In genomic region chr2:132970772-132971173, GRCm38 (mm10) we compare ENCODE assay signal across 8 mouse cellular contexts. TPM values are rescaled to one million over a fixed set of nuclear protein-coding genes. Genes with fewer than 3 reads are reported as not detected.
DNase-seq lines count a peak whose midpoint lies in the region; ATAC-seq and TF ChIP-seq lines count a peak whose summit lies in the region.

No protein-coding gene starts in this region.

- no peak overlapping the region for H3K9ac ChIP-seq in stomach, postnatal 0 days (ENCODE audit: low read length)

- peak; percentile 52; the same call in 1 of the 2 replicates for ATAC-seq in stomach, postnatal 0 days (ENCODE audit: low FRiP score, low TSS enrichment)

- H3K27ac ChIP-seq in stomach, postnatal 0 days (replicated peaks): no peak overlapping the region

- TF ChIP-seq CTCF in lung, adult 2 months (IDR thresholded peaks at IDR 0.05; ENCODE audit: insufficient read depth, low read length): peak; percentile 26; the same call in 1 of the 2 replicates
- TF ChIP-seq CTCF in stomach, postnatal 0 days (IDR thresholded peaks at IDR 0.05; ENCODE audit: low read depth): peak; percentile 79

- H3K4me2 ChIP-seq in stomach, postnatal 0 days (replicated peaks; ENCODE audit: low read depth): no peak overlapping the region

- H3K4me3 ChIP-seq in lung, adult 2 months (replicated peaks; ENCODE audit: extremely low read depth, low read depth, low read length): no peak overlapping the region
- H3K4me3 ChIP-seq in stomach, postnatal 0 days (ENCODE audit: low read depth, low read length): no peak overlapping the region

- no peaks in the 10 kb centered on the region for H3K27me3 ChIP-seq in stomach, postnatal 0 days (ENCODE audit: control insufficient read depth, insufficient read depth, low read length)

- no peaks in the 10 kb centered on the region for H3K9me3 ChIP-seq in stomach, postnatal 0 days (ENCODE audit: control insufficient read depth, low read length)

- H3K36me3 ChIP-seq in stomach, postnatal 0 days (ENCODE audit: control insufficient read depth, insufficient read depth, low read length): no peaks in the 10 kb centered on the region

- no peak for TF ChIP-seq EP300 in stomach, postnatal 0 days (optimal IDR thresholded peaks at IDR 0.05)

- H3K4me1 ChIP-seq in lung, adult 2 months (ENCODE audit: control insufficient read depth, insufficient read depth, low read length): no peaks in the 10 kb centered on the region
- H3K4me1 ChIP-seq in stomach, postnatal 0 days (replicated peaks; ENCODE audit: control insufficient read depth, insufficient read depth): no peaks in the 10 kb centered on the region

- DNase-seq in cerebellum, adult 8-10 months: peak; percentile 8
- no peak for DNase-seq in cerebellum, adult 11 months
- DNase-seq in thymus, postnatal 0 days (ENCODE audit: low spot score): peak; percentile 18
- DNase-seq in thymus, postnatal 10 days (ENCODE audit: low spot score in 2 of 2): no peak
- DNase-seq in frontal cortex, postnatal 36 days (ENCODE audit: low spot score in 2 of 2): peak; percentile 2 to 21
- DNase-seq in lung, adult 2 months: no peak
- peak; percentile 23 for DNase-seq in stomach, postnatal 0 days (ENCODE audit: low spot score)
- DNase-seq in T-cell, adult 2 months (ENCODE audit: low spot score): no peak

- WGBS in lung, adult 2 months: 22% methylated on average over 4 of the region's 4 CpGs
- 18% methylated on average over 4 of the region's 4 CpGs for WGBS in stomach, postnatal 0 days

- no peak for TF ChIP-seq POLR2A in lung, adult 2 months (IDR thresholded peaks at IDR 0.05; ENCODE audit: borderline replicate concordance, extremely low read depth, low read depth, low read length)

RNA-seq across cellular contexts. Expression of gene Fermt1, which starts 25.1 kb away (rescaled TPM):
- 17.0 and 23.4 TPM in 2 replicates for polyA plus RNA-seq in thymus, postnatal 0 days (2015; fragmentation: Nextera tagmentation; extraction: Ambion mirVana)
- polyA plus RNA-seq in lung, adult 2 months (2012; rRNA removed): 1.6 TPM in 2 replicates
- polyA plus RNA-seq in stomach, postnatal 0 days (2015; fragmentation: Nextera tagmentation; extraction: Ambion mirVana): 56.4 and 62.8 TPM in 2 replicates

Comparison
In these comparisons a context has a peak if more than half of its experiments do, and no peak if none do; other contexts are left out.
1. DNase-seq: peak in cerebellum, adult 8-10 months (single experiment), thymus, postnatal 0 days (single experiment), frontal cortex, postnatal 36 days (2 of 2) and stomach, postnatal 0 days (single experiment); none in cerebellum, adult 11 months (single experiment), thymus, postnatal 10 days (0 of 2), lung, adult 2 months (single experiment) and T-cell, adult 2 months (single experiment).